Mouse (Mus musculus): Measurements from ENCODE around the gene Trim80.

DNA sequence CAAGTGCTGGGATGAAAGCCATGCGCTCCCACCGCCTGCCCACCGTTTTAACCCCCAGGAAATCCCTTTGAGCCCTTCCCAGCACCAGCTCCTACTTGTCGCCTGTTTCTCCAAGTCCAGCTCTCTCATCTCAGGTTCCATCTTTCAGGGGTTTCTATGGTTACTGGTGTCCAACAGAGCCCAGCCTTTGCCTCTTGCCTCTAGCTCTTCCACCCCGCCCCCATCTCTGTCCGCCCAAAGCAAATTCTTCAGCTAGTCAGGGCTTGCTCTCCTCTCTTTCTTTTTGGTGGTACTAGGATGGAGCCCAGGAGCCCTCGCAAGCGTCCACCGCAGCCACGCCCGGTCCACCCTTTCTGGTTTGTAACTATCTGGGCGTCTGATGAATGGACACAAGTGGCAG is 44.8 kb downstream of the Trim80 start:
- TF ChIP-seq CTCF (conservative IDR thresholded peaks at IDR 0.05; ENCODE audit: low read length) = no peak
- no peak for TF ChIP-seq NANOG (IDR thresholded peaks at IDR 0.05; ENCODE audit: borderline replicate concordance, low read length)
- no peak for TF ChIP-seq POU5F1 (IDR thresholded peaks at IDR 0.05; ENCODE audit: borderline replicate concordance, low read length)
